Mouse (Mus musculus): ENCODE results near the gene Kcnmb1.

Gene Kcnmb1

GRCm38 (mm10) chr11:33944067-33944785 lies 18.6 kb upstream of the Kcnmb1 start:
- in situ Hi-C loops (cut with MseI, MboI): no loop called here

- in situ Hi-C loops (cut with MseI, MboI): no loop called here
Measured at GRCm38 (mm10) chr11:33944786-33945328, 18.0 kb upstream of the Kcnmb1 start.

- in situ Hi-C loops (cut with MseI, MboI): no loop called here
Measured at GRCm38 (mm10) chr11:33946501-33946900, 16.3 kb upstream of the Kcnmb1 start.

- in situ Hi-C loops (cut with MseI, MboI): loop anchor here in 1 of 2 experiments (10.0 kb wide), 1 partner anchor 264 kb away; no protein-coding TSS in a partner anchor
Measured at GRCm38 (mm10) chr11:33951155-33951554, 11.7 kb upstream of the Kcnmb1 start.

GRCm38 (mm10) chr11:33951684-33952625 lies 10.9 kb upstream of the Kcnmb1 start:
- in situ Hi-C loops (cut with MseI, MboI): loop anchor here in 1 of 2 experiments (10.0 kb wide), 1 partner anchor 263 kb away; no protein-coding TSS in a partner anchor

- in situ Hi-C loops (cut with MseI, MboI): loop anchor here in 1 of 2 experiments (10.0 kb wide), 1 partner anchor 259 kb away; no protein-coding TSS in a partner anchor
Measured at GRCm38 (mm10) chr11:33955982-33956381, 6.8 kb upstream of the Kcnmb1 start.

GRCm38 (mm10) chr11:33956623-33957022 lies 6.2 kb upstream of the Kcnmb1 start:
- in situ Hi-C loops (cut with MseI, MboI): loop anchor here in 1 of 2 experiments (10.0 kb wide), 1 partner anchor 258 kb away; no protein-coding TSS in a partner anchor

- in situ Hi-C loops (cut with MseI, MboI): loop anchor here in 1 of 2 experiments (10.0 kb wide), 1 partner anchor 257 kb away; no protein-coding TSS in a partner anchor
Measured at GRCm38 (mm10) chr11:33957595-33957994, 5.2 kb upstream of the Kcnmb1 start.

- in situ Hi-C loops (cut with MseI, MboI): loop anchor here in 1 of 2 experiments (10.0 kb wide), 1 partner anchor 256 kb away; no protein-coding TSS in a partner anchor
Measured at GRCm38 (mm10) chr11:33958713-33959112, 4.1 kb upstream of the Kcnmb1 start.

GRCm38 (mm10) chr11:33962178-33962577 lies 635 bp upstream of the Kcnmb1 start:
- in situ Hi-C loops (cut with MseI, MboI): no loop called here

GRCm38 (mm10) chr11:33965380-33965779 lies 2.6 kb downstream of the Kcnmb1 start:
- in situ Hi-C loops (cut with MseI, MboI): no loop called here

GRCm38 (mm10) chr11:33967708-33968107 lies 4.9 kb downstream of the Kcnmb1 start:
- in situ Hi-C loops (cut with MseI, MboI): no loop called here

GRCm38 (mm10) chr11:33969199-33969598 lies 6.4 kb downstream of the Kcnmb1 start:
- in situ Hi-C loops (cut with MseI, MboI): no loop called here

- in situ Hi-C loops (cut with MseI, MboI): no loop called here
Measured at GRCm38 (mm10) chr11:33972114-33972513, 9.3 kb downstream of the Kcnmb1 start.

- in situ Hi-C loops (cut with MseI, MboI): no loop called here
Measured at GRCm38 (mm10) chr11:33974341-33975040, 11.7 kb downstream of the Kcnmb1 start.

GRCm38 (mm10) chr11:33975121-33975520 lies 12.3 kb downstream of the Kcnmb1 start:
- in situ Hi-C loops (cut with MseI, MboI): no loop called here

GRCm38 (mm10) chr11:33980146-33980545 lies 17.3 kb downstream of the Kcnmb1 start:
- in situ Hi-C loops (cut with MseI, MboI): no loop called here

- in situ Hi-C loops (cut with MseI, MboI): no loop called here
Measured at GRCm38 (mm10) chr11:33986525-33986924, 23.7 kb downstream of the Kcnmb1 start.

GRCm38 (mm10) chr11:33990002-33990401 lies 27.2 kb downstream of the Kcnmb1 start:
- in situ Hi-C loops (cut with MseI, MboI): no loop called here

- in situ Hi-C loops (cut with MseI, MboI): no loop called here
Measured at GRCm38 (mm10) chr11:33992938-33993337, 30.1 kb downstream of the Kcnmb1 start, which contains the start of gene Kcnip1. Gene Kcnip1, minus strand, starts transcription at chr11:33993152.

- in situ Hi-C loops (cut with MseI, MboI): no loop called here
Measured at GRCm38 (mm10) chr11:33993496-33993895, 30.7 kb downstream of the Kcnmb1 start.

All from mouse trophoblast stem cell (cell line).